Mouse (Mus musculus) megakaryocyte-erythroid progenitor cell, adult 5-6 weeks (primary cell): Measurements from ENCODE around the gene Wif1. TPM values are rescaled to one million over a fixed set of nuclear protein-coding genes. Genes with fewer than 3 reads are reported as not detected.

Experiments used
- ATAC-seq: replicated peaks from 2 replicates; pipeline ENCODE4 v1.8.0; 2016; ENCODE audit warnings: mild to moderate bottlenecking, inconsistent platforms; ENCODE audit not compliant: severe bottlenecking, poor library complexity, low FRiP score, low TSS enrichment
- total RNA-seq, 2 experiments: library from RNA; stranded (forward) in 1 of 2; stranded (reverse) in 1 of 2; fragments of 200-1000, 215-1000 nt in 1 of 2; fragments of >200 nt in 1 of 2; fragmentation: Nextera tagmentation in 1 of 2; gene quantifications; 2 replicates each; pipeline ENCODE4 v1.2.3; 2014 to 2017

Gene Wif1
- total RNA-seq (2014; fragmentation: Nextera tagmentation) (not detected in 2 replicates), total RNA-seq (2017) (not detected in 2 replicates)

DNA sequence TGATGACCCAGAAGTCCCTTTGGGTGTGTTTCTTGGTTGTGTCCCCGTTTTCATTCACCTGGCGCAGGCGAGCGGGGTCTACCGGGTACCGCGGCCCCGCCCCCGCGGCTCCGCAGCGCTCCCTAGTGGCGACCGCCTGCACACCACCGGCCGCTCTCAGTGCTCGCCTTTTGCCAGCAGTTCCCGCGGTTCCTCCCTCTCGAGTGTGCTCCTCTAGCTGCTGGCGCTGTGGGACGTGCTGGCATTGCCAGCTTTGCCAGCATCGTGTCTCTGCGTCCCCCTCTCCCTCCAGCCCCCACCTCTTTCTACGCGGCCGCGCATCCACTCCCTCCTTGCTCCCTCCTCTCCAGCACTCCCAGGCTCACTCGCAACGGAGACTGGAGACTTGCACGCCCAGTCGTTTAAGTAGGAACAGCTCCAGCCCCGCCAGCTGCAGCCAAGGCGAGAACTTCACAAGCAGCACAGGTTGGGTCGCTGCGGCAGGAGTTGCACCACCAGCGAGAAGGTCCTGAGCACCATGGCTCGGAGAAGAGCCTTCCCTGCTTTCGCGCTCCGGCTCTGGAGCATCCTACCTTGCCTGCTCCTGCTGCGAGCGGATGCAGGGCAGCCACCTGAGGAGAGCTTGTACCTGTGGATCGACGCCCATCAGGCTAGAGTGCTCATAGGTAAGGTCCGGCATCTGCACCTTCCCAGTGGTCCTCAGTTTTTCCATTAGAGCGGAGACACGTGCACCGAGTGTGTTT, at the start of gene Wif1:
TSS of gene Wif1 (plus strand) at position 135 of the 743 bp plus-strand sequence.
- ATAC-seq, result peak; percentile 89

DNA sequence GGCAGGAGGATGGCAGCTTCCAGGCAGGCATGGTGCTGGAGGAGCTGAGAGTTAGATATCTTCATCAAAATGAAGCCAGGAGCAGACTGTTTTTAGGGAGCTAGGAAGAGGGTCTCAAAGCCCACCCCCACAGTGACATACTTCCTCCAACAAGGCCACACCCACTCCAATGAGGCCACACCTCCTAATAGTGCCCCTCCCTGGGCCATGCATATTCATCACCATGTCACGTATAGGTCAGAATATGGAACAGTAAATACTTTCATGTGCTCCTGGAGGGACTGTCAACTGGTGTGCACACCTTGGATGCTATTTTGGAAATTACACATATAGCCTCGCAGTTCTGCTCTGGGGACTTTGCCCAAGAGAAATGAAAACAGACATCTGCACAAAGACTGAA, 31.6 kb upstream of the Wif1 start:
- ATAC-seq, result no peak

DNA sequence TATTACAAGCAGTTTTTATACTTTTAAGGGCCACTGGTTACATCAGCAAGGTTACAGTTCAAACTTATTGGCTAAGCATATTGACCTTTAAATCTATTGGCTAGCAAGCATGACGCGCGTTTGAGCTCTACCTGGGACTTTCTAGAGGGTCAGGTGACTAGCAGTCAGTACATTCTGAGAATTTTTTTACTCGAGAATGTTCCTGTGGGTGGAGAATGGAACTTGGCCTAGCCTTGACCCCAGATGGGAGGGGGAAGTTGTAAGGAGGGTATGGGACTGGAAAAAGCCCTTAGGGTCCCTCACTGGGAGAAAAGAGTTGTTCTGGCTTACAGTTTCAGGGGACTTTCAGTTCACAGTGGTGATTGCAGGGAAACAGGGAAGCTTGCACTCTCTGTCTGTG, 22.3 kb upstream of the Wif1 start:
- ATAC-seq, result no peak

DNA sequence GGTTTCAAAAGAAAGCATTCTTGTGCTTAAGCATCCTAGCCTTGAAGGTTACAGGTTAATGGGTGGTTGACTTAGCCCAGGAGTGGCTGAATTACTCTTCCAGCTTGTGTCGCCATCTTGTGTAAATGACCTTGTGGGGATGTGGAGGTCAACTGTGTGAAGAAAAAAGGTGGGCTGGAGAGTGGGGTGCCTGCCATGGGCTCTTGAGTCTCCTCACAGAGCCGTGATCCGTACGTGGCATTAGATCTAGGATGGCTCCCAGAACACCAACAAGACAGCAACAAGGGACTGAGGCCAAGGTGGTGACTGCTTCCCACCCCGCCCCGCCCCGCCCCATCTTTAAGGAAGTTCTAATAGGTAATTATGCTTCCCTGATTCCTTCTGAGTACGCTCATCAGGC, 17.5 kb upstream of the Wif1 start:
- ATAC-seq, result no peak

DNA sequence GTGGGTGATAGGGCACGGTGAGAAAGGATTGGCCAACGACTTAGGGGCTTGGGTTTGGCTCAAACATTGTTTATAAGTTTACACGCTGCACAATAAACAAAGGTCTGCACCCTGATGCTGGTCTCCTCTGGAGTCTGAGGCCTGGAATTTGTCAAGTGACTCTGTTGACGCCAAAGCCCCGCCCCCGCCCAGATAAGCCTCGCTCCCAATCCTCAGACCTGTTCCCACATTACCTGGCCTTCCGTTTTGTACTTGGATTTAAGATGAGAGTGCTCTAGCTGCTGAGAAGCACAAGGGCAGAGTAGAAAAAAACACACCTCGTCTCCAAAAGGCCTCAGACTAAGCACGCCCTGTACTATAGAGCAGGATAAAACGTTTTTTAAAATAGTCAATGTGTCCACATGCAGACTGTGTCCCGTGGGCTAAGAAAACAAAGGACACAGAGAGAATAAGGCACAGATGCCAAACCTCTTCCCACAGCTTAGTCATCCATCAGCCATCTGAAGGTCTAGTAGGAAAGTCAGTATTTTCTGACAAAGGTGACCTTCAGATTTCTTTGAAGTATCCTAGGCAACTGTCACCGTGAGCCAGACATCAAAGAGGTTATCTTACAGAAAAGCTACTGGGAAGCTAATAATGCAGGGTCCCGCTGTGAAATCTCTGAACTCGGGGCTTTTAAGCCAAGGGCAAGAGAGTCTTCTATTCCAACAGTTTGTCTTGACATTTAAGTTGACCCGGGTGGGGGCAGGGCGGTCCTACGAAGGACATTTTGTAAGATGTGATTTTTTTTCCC, 16.9 kb upstream of the Wif1 start:
- no peak for ATAC-seq

DNA sequence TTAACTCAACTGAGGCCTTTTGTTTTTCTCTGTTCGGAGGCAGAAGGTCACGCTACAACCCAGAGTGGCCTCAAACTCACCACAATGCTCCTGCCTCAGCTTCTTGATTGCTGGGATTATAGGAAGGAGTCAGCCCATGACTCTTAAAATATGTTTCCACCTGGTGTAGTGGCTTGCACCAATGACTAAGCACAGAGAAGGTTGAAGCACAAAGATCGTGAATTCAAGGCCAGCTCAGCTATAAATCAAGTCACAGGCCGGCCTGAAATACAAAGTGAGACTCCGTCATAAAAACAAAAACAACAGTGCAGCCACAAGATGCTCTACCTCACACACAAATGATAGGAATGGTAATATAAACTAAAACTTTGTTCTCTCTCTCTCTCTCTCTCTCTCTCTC, 10.8 kb upstream of the Wif1 start:
- ATAC-seq, result no peak

DNA sequence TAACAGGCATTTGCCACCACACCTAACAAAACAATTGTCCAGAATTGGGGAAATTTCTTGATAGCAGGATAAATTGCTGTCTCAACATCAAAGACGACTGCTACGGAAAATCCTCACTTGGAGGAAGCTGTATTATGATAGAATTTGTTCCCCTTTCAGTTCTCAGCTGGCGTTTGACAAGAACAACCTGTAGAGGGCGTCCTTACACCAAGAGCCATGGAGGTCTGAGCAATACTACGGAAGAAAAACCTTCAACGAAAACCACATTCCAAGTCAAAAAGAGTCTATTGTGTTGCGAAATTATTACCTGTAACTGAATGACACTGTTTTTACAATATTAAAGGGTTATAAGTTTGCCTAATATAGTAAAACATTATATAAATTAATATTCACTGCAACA, 2.0 kb upstream of the Wif1 start:
- ATAC-seq, result no peak

DNA sequence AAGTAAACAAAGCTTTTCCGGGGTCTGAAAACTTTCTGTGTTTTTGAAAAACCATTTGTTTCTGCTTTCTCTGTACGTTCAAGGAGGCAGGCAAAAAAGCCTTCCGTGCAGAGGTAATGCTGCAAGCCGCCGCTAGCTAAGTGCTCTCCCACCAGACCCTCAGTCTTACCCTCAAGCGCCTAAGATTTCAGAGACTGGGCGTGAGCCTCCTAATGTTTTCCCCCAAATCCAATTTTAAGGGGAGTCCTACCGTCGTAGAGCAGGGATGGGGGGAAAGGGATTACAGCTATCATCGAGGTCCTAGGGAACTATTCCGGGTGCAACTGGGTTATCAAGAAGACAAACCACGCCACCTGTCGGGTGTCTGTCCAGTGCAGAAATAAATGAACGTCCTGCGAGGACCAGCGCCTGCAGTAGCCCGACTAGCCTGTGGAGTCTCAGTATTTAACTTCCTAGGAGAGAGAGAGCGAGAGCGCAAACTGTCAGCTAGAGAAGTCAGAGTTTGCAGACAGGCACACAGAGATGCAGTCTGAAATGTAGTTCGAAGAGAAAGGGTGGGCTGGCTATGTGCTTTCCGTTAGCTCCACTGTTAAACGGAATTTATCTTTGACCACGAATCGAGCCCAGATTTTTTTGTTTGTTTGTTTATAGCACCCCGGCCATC, 500 bp upstream of the Wif1 start:
- peak; percentile 95 for ATAC-seq

DNA sequence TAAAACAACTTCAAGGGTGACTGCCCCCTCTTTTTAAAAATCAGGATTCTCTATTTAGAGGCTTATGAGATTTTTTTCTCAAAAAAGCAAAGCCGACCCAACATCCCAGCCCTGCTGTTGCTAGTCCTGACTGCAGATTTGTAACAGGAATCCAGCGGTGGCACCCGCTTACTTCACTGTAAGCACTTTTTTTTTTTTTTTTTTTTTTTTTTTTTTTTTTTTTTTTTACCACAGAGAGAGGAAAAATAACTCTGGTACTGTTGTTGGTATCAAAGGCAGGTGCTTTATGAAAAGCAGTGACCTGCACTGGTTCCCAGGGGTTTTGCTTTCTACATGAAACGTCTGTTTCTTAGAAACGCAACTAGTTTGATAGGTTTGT, 798 bp downstream of the Wif1 start:
- ATAC-seq, result no peak

DNA sequence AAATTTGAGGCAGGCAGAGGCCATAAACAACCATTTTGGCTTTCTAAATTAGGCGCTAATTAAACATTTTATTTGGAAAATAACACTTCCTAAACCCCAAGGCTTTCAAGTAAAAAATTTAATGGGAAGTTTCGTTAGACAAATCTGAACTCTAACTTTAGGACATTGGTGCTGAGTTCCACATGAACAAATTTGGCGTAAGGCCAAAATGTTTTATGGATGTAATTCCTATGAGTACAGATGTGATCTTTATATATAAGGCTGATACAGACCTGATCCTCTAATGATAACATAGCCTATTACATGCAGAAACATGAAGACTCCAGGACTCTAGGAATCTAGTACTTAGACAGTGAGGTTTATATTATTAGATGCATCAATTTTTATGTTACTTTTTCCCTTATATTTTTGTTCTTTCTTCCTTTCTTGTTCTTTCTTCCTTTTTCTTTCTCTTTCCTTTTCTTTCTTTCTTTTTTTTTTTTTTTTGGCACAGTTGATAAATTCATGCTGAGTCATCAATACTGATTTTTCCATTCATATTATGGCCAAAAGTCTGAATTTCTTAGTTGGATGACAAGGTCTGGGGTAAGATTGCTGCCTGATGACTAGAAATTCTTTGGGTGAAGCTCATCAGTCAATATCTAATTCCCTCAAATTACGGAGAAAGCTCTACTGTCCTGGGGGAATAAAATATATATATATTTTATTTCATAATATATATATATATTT, 5.0 kb downstream of the Wif1 start:
- no peak for ATAC-seq

DNA sequence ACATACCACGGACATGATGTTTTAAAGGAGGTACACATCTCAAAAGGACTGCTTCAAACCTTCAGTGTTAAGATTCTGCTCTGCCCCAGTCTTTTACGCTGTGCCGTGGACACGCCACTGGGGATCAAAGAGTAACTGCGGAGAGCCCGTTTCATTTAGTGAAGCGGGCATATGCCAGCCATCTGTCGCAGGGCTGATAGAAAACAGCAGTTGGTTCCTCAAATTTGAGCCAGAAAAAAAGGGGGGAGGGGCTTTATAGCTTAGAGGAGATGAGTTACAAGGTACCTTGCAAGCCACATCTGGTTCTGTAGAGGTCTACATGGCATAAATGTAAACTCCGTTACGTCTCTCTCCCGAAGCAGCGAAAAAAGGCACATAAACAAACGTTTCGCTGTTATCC, 7.2 kb downstream of the Wif1 start:
- ATAC-seq, result no peak

DNA sequence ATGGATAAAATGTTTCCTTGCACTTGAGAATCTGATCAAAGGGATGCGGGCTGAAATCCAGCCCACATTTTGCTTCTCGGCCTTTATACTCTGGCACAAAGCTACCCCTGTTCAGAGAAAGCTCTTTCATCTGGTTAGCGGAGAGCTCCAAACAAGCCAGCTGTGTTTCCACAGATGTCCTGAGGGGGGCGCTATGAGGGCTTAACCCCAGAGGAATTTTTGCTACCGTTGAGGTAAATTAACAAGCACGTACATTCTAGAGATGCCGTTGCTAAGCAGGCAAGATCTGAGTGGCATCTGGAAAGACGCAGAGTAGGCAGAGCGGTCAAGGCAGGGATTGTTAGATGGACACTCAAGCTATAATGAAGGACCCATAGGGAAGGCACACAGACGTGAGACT, 13.7 kb downstream of the Wif1 start:
- no peak for ATAC-seq

DNA sequence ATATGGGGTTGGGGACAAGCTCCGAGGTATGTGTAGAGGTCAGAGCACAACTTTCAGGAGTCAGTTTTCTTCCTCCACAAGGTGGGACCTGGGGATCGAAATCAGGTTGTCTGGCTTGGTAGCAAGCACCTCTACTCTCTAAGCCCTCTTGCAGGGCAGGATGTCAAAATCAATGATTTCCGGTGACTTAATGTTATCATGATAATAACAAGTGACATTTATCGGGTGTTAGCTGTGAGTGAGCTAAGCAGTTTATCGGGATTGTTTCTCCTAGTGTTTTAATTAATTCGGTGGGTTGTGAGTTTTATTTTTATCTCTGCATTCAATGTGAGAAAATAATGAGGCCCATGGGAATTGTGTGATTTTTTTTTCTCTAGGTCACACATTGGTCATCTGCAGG, 18.3 kb downstream of the Wif1 start:
- ATAC-seq, result no peak

DNA sequence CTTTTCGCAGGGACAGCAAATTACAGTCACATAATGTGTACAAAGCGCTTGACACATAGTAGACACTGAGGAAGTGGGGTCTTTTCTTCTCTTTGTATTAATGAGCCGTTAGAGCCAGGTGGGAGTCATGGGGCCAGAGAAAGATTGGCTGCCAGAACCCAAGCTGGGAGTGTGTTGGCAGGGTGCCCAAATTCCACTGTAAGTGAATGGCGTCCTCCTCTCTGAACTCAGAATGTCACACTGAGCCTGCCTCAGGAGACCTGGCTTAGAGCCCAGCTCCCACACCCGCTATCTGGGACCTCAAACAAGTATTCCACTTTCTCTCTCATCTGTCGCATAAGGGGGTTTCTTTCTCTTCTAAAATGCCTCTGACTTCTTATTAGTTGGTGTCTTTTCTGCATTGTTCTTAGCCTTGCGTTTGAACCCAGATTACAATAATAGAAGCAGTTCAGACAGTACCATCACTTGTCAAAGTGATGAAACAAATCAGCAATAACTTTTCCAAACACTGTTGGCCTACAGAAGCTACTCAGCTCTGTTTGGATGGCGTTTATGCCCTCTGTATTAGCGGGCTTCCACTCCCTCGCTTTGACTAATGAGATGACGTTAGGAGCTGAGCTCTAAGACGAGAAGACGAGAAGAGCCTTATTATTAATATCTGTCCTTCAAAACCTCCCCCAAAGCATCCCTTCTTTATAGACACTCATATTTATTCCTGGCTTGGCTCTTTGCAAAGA, 21.9 kb downstream of the Wif1 start:
- no peak for ATAC-seq

DNA sequence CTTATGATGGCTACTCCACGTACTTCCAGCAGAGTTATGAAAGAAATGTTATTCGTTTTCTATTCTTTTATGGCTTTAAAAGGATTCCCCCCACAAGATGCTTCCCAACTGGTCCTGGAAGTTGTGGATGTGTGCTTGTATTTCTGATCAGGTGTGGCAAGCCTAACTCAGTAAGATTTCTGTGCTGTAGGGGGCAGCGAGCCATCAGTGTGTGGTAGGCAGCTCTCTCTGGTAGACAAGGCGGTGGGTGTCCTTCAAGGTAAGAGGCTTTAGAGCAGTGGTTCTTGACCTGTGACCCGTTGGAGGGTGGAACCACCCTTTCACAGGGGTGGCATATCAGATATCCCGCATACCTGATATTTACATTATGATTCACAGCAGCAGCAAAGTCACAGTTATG, 23.1 kb downstream of the Wif1 start:
- no peak for ATAC-seq

DNA sequence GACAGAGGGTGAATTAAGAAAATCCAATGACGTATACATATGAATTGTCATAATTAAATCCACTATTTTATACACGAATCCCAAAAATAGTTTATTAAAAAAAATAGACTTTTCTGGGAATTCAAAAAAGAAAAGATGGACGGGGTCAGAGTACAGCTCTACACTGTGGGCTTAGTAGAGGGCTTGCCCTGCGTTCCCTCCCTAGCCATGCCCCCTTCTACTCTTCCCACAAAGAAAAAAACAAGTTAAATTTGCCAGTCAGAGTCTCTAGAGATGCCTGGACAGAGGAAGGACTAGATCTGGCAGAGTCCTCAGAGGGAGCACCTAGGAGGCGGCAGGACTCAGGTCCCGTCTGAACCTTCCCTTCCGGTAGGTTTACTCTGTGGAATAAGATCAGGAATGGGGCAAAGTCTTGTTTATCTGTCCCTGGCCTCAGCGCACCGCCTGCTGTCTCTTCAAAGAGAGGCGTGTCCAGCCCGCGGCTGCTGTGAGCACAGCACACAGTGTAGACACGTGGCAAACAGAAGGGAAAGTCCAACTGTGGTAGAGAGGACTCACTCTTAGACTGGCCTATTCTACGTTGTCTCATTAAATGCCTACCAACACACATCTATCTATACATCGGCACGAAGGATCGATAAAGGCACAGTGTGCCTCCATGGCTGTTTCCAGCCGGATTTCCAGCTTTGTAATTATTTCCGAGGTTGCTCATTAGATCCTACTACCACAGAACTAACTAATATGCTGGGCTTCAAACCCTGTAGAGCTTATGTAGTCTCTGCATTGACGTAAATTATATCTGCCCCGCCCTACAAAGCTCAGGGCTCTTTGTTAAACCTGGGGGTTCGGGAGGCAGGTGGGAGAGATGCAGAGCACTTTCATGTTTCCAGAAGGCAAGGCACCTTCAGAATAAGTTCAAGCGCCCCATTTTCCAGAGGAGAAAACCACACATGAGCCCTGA, 25.6 kb downstream of the Wif1 start:
- ATAC-seq, result no peak

DNA sequence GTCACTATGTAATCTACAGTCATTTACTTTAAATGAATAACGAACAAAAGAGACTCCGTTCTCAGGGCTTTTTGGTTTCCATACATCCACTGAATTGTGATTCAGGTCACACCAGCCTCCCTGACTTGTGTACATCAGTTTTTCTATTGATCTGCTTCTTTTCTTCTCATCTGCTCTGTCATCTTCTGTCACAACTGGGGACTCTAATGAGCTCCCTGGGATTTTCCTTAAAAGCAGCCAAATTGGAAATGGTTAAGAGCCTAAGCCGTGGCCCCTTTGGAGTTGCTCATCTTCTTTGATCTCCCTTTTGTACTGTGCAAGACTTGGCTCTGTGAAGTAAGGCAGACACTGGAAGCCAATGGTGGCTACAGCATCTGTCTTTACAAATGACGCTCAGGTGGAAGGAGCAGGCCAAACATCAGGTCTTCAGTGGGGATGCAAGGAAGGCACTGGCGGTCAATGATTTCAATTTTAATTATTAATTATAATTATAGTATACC, 27.6 kb downstream of the Wif1 start:
- no peak for ATAC-seq

DNA sequence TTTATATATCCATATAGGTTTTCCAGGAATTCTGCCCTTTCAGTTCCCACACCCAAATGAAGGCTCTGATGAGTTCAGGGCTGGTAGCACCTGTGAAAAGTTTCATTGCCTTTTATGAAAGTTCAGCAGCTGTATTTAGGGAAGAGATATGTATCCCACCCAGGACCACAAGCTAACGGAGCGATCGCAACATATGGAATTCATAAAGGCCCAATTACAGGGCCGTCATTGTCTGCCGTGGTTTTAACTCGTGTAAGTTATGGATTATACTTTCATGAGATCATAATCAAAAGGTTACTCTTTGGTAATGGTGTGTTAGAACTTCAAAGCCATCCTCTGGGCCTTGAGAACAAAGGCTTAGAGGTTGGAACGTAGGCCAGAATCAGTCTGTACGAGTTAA, 28.9 kb downstream of the Wif1 start:
- no peak for ATAC-seq
